Mouse (Mus musculus) spleen, adult 2 months (tissue): Measurements from ENCODE around the gene Crygn.

Source experiments
- CTCF ChIP-seq: fragments of 200-500 bp; IDR thresholded peaks from 2 replicates; pipeline ENCODE4 v1.5.1; 2011; ENCODE audit warnings: mild to moderate bottlenecking, inconsistent platforms; ENCODE audit not compliant: insufficient read depth, insufficient read length, insufficient replicate concordance; ENCODE audit errors: extremely low read depth
- POLR2A ChIP-seq: fragments of 200-500 bp; IDR thresholded peaks from 2 replicates; pipeline ENCODE4 v1.6.1; 2011; ENCODE audit warnings: low read depth, low read length, inconsistent platforms

- TF ChIP-seq POLR2A (no peak), CTCF (no peak)
Measured at GRCm38 (mm10) chr5:24729797-24730487, 27.9 kb downstream of the Crygn start.
